Mouse (Mus musculus): ENCODE data around the gene Gm14851.
"Not testable (repeated sequence)": the region's sequence is repeated elsewhere in the genome, so short reads cannot be mapped to it uniquely, and the experiment has no call there.

Gm14851 gene

GRCm38 (mm10) chr8:21095950-21096349, at the start of gene Gm14851:
Gm14851 (minus strand) TSS chr8:21096050.
- not testable (repeated sequence) for DNase-seq

- not testable (repeated sequence) for DNase-seq
These were observed 38.5 kb upstream of the Gm14851 start, which contains the start of gene Defa30 for GRCm38 (mm10) chr8:21134342-21134741. Defa30 (plus strand) TSS chr8:21134642.

GRCm38 (mm10) chr8:21093106-21093505, 2.7 kb downstream of the Gm14851 start:
- DNase-seq, result peak; percentile 6

GRCm38 (mm10) chr8:21084142-21084541, 11.7 kb downstream of the Gm14851 start, which contains the start of gene Defa25:
Defa25 (plus strand) TSS chr8:21084442.
- not testable (repeated sequence) for DNase-seq

- not testable (repeated sequence) for DNase-seq
These were observed 31.1 kb downstream of the Gm14851 start, which contains the start of gene Defa35 for GRCm38 (mm10) chr8:21064738-21065137. Defa35 (plus strand) TSS chr8:21065038.

- DNase-seq, result not testable (repeated sequence)
These were observed 41.1 kb downstream of the Gm14851 start, which contains the start of gene Defa23 for GRCm38 (mm10) chr8:21054747-21055146. Defa23 (plus strand) TSS chr8:21055047.

Measured in thymus, postnatal 4 days (tissue).